Mouse (Mus musculus) limb, embryonic 10.5 days (tissue): ENCODE data around the gene Fabp6. TPM values are rescaled to one million over a fixed set of nuclear protein-coding genes. Genes with fewer than 3 reads are reported as not detected.
A peak's percentile ranks its signal among the peaks of the same experiment; 100 is the strongest.

ENCODE experiments used
- DNase-seq: peaks from one replicate; pipeline ENCODE4 v3.0.0-alpha.2; 2017; ENCODE audit warnings: low spot score
- H3K27ac ChIP-seq: fragments of 300-500 bp; sonication (generic); 2 replicates; pipeline ENCODE4 v1.5.1; 2016; ENCODE audit warnings: mild to moderate bottlenecking
- H3K27me3 ChIP-seq: fragments of 300-500 bp; sonication (generic); 2 replicates; pipeline ENCODE4 v1.6.1; 2016; ENCODE audit warnings: low read depth, mild to moderate bottlenecking; ENCODE audit not compliant: poor library complexity, severe bottlenecking
- H3K36me3 ChIP-seq: fragments of 300-500 bp; sonication (generic); 2 replicates; pipeline ENCODE4 v1.6.1; 2016; ENCODE audit warnings: mild to moderate bottlenecking, moderate library complexity
- H3K4me1 ChIP-seq: fragments of 300-500 bp; sonication (generic); 2 replicates; pipeline ENCODE4 v1.6.1; 2016
- H3K4me3 ChIP-seq: fragments of 300-500 bp; sonication (generic); 2 replicates; pipeline ENCODE4 v1.5.1; 2016; ENCODE audit warnings: mild to moderate bottlenecking, moderate library complexity
- H3K9me3 ChIP-seq: fragments of 300-500 bp; sonication (generic); replicated peaks from 2 replicates; pipeline ENCODE4 v1.6.1; 2016; ENCODE audit warnings: mild to moderate bottlenecking
- WGBS: fragments of 180-500 bp; shearing (Covaris S2); methylation state at CpG from one replicate; pipeline ENCODE4 v1.1.7; 2016; 5-methylcytosine and 5-hydroxymethylcytosine counted together
- polyA plus RNA-seq: library from polyadenylated mRNA; unstranded; fragments of >200 nt; fragmentation: Nextera tagmentation; extraction: Ambion mirVana; gene quantifications from 2 replicates; pipeline ENCODE4 v1.2.1, GENCODE M21; 2016

Fabp6 gene
- polyA plus RNA-seq: not detected in 2 replicates

DNA sequence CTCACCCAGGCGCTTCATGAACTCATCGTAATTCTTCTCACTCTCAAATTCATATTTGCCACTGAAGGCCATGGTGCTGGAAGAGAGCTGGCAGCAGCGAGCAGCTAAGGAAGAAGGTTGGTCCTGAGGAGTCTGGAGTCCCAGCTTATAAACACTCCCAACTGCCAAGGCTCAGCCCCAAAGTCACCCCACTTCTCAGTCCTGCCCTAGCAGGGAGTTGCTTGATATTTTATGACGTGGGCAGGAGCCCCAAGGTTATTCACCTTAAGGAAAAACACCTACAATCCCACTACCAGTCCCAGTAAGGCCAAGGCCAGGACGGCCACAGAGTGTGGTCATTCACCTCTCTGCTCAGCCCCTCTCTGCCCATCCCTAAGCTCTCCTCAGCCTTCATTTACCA lies at the start of gene Fabp6:
Fabp6 (minus strand) TSS at position 101 of the 400 bp plus-strand sequence.
- no peak for DNase-seq
- Histone ChIP-seq H3K4me1 (no peaks in the 10 kb centered on the region), H3K27me3 (no peaks in the 10 kb centered on the region), H3K4me3 (no peak within 1 kb of the TSS), H3K27ac (no peak within 1 kb of the TSS), H3K9me3 (no peaks in the 10 kb centered on the region), H3K36me3 (no peaks in the 10 kb centered on the region)
- 86% methylated on average over 5 of the region's 5 CpGs for WGBS

DNA sequence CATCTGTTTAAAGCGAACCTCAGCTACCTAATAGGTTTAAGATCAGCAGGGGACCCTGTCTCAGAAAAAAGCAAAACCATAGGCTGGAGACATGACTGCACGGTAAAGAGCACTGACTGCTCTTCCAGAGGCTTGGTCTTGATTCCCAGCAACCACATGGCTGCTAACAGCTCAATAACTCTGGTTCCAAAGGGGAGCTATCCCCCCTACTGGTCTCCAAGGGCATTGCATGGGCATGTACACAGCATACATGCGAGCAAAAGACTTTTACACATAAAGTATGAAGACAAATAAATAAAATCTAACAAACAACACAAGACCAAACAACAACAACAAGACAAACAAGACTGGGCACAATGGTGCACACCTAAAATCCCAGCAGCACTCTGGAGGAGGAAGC lies 43.9 kb upstream of the Fabp6 start:
- Histone ChIP-seq H3K27me3 (no peaks in the 10 kb centered on the region), H3K36me3 (no peaks in the 10 kb centered on the region)

DNA sequence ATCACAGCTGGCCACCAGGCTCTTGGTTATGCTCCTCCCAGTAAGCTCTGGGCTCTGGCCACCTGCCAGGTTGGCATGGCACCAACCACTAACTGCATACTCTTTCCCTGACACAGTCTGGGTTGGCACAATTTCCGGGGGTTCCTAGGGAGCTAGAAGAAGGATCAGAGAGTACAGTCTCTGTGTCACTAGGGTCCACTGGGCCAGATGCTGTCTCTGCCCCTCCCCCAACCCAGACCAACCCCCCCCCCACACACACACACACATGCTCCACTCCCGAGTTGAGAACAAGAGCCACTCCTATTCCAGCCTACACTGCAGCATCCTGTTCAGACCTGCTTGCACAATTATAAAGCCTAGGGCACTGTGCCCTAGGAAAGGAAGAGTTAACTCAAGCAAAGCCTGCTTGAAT lies 41.8 kb upstream of the Fabp6 start:
- H3K4me3 ChIP-seq: no peak overlapping the region
- no peak overlapping the region; the same call in 1 of the 2 replicates for H3K27ac ChIP-seq
- peaks cover 12% of the 10 kb centered on the region for H3K4me1 ChIP-seq
- no peak for DNase-seq
- no peaks in the 10 kb centered on the region for H3K36me3 ChIP-seq
- no peaks in the 10 kb centered on the region for H3K27me3 ChIP-seq
- WGBS: 48% methylated on average over 2 of the region's 2 CpGs
- no peaks in the 10 kb centered on the region for H3K9me3 ChIP-seq

More for the DNA sequence above, 43.9 kb upstream of the Fabp6 start:
- Histone ChIP-seq H3K4me3 (no peak overlapping the region), H3K27ac (no peak overlapping the region), H3K9me3 (no peaks in the 10 kb centered on the region), H3K4me1 (peaks cover 12% of the 10 kb centered on the region)
- no peak for DNase-seq
- WGBS: 94% methylated on average over 3 of the region's 3 CpGs

DNA sequence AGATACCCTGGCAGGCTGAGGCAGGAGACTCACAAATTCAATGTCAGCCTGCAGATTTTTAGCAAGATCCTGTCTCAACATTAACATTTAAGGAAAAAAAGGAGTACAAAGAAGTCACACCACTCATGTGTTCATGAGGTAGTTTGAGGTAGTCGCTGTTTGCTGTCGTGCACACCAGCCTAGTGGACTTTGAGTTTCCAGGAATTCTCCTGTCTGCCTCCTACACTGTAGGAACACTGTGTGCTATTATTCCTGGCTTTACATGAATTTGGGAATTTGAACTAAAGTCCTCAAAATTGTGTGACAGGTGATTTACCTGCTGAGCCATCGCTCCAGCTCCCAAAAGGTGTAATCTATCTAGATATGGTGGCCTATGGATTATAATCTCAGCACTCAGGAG lies 37.1 kb upstream of the Fabp6 start:
- Histone ChIP-seq H3K36me3 (no peaks in the 10 kb centered on the region), H3K27ac (no peak overlapping the region), H3K9me3 (no peaks in the 10 kb centered on the region), H3K4me1 (peaks cover 23% of the 10 kb centered on the region), H3K4me3 (no peak overlapping the region), H3K27me3 (no peaks in the 10 kb centered on the region)
- 94% methylated on average over 3 of the region's 3 CpGs for WGBS
- DNase-seq: no peak

DNA sequence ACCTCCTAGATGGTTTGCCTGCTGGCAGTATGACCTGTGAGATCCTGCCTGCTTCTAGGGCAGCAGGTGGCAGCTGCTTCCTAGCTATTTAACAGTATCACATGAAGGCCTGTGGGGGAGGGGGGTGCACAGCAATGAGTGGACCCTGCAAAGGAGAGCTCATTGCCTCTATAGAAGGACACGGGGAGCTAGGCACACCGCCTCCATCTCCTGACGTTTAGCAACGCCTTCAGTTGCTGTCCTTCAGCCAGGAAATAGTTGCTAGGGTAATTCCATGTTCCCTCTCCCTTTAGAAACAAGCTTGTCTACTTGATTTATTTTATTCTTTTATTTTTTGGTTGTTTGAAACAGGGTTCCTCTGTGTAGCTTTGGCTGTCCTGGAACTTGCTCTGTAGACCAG lies 35.4 kb upstream of the Fabp6 start:
- Histone ChIP-seq H3K4me1 (peaks cover 26% of the 10 kb centered on the region), H3K36me3 (no peaks in the 10 kb centered on the region), H3K4me3 (no peak overlapping the region), H3K9me3 (no peaks in the 10 kb centered on the region), H3K27me3 (no peaks in the 10 kb centered on the region), H3K27ac (no peak overlapping the region; the same call in 1 of the 2 replicates)
- DNase-seq: no peak
- WGBS: 82% methylated on average over 4 of the region's 4 CpGs

DNA sequence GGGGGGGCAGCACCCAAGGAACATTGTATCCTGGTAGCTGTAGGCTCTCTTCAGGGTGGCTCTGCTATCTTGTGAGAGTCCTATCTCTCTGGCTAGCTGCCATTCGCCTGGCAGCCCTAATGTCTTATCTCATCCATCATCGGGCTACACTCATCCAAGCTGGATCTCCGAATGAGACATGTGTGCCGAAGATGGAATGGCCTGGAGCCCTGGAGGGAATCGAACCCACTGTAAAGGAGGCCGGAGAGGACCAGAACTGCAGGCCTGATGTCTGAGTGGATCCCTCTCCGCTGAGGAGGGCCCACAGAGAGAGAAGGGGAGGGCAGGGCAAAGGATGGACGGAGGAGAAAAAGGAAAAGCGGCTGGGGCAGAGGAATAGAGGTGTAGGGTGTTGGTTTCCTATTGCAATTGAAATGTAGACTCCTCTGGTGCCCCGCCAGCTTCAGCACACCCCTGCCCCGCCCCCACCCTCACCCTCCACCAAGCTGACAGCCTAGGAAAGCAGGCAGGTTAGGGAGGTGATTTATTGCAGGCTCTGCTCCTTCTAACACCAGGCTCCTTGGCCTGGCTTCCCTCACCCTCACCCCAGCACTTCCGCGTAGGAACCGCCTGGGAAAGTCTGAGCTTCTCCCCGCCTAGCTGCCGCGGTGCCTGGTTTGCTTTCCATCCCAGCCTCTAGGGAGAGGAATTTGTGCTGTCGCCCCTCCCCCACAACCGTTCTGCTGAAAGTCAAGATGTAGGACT lies 32.5 kb upstream of the Fabp6 start:
- no peaks in the 10 kb centered on the region for H3K9me3 ChIP-seq
- peak; percentile 87 for DNase-seq
- H3K4me1 ChIP-seq: peaks cover 26% of the 10 kb centered on the region
- peak overlapping the region; percentile 28; the same call in 1 of the 2 replicates for H3K4me3 ChIP-seq
- peak overlapping the region; percentile 84 for H3K27ac ChIP-seq
- 12% methylated on average over 19 of the region's 19 CpGs for WGBS
- H3K27me3 ChIP-seq: no peaks in the 10 kb centered on the region
- no peaks in the 10 kb centered on the region for H3K36me3 ChIP-seq

DNA sequence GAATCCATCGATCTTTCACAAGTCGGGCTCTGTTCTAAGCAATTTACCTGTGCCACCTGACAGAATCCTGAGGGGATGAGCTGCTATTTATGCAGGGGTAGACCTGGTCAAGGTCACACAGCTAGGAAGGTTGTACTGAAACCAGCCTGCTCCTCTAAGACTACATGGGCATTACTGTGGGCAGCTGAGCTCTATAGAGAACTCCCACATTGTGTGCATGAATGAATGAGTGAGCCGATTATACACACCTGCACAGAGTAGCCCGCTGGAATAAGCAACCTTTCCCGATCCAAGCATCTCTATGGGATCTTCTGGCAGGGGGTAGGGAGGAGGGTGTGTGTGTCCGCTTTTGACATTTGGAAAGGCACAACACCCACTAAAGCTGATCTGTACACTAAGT lies 31.8 kb upstream of the Fabp6 start:
- Histone ChIP-seq H3K9me3 (no peaks in the 10 kb centered on the region), H3K36me3 (no peaks in the 10 kb centered on the region), H3K27ac (peak overlapping the region; percentile 84), H3K27me3 (no peaks in the 10 kb centered on the region), H3K4me3 (no peak overlapping the region), H3K4me1 (peaks cover 26% of the 10 kb centered on the region)
- no peak for DNase-seq
- WGBS: 81% methylated on average over 6 of the region's 6 CpGs

DNA sequence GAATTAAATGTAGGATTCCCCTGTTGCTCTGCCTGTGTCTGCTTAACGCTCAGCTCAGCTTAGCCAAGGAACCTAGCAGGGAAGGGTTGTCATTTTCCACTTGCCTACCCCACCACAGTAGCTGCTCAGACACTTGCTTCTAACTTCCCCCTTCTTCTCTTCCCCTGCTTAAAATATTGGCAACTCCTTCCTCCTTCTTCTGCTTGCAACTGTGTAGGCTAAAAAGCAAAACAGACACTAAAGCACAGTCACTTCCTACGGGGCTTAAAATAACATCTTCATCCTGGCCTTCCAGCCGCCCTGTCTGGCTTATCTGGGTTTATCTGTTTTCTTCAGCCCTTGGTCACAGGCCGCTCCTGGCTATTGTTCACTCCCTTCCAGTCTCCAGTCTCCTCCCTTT lies 31.2 kb upstream of the Fabp6 start:
- Histone ChIP-seq H3K36me3 (no peaks in the 10 kb centered on the region), H3K4me3 (no peak overlapping the region), H3K27me3 (no peaks in the 10 kb centered on the region), H3K4me1 (peaks cover 26% of the 10 kb centered on the region), H3K9me3 (no peaks in the 10 kb centered on the region), H3K27ac (peak overlapping the region; percentile 84)
- DNase-seq: no peak
- 61% methylated on average over 4 of the region's 4 CpGs for WGBS

DNA sequence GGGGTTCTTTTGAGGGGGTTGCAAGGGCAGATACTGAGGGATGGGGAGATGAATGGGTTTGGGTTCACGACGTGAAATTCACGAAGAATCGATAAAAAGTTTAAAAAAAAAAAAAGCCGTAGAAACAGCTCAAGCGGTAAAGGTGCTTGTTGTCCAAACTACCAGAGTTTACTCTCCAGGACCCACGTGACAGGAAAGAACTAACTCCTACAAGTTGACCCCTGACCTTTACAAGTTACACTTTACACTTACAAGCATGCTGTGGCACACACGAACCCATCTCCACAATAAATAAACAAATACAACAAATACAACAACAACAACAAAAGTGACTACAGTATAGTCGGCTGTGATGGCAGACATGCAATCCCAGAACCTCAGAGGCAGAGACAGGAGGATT lies 30.3 kb upstream of the Fabp6 start:
- DNase-seq: no peak
- H3K4me1 ChIP-seq: peaks cover 33% of the 10 kb centered on the region
- 85% methylated on average over 9 of the region's 9 CpGs for WGBS
- H3K27me3 ChIP-seq: no peaks in the 10 kb centered on the region
- H3K4me3 ChIP-seq: no peak overlapping the region
- H3K27ac ChIP-seq: no peak overlapping the region
- no peaks in the 10 kb centered on the region for H3K36me3 ChIP-seq
- H3K9me3 ChIP-seq: no peaks in the 10 kb centered on the region

DNA sequence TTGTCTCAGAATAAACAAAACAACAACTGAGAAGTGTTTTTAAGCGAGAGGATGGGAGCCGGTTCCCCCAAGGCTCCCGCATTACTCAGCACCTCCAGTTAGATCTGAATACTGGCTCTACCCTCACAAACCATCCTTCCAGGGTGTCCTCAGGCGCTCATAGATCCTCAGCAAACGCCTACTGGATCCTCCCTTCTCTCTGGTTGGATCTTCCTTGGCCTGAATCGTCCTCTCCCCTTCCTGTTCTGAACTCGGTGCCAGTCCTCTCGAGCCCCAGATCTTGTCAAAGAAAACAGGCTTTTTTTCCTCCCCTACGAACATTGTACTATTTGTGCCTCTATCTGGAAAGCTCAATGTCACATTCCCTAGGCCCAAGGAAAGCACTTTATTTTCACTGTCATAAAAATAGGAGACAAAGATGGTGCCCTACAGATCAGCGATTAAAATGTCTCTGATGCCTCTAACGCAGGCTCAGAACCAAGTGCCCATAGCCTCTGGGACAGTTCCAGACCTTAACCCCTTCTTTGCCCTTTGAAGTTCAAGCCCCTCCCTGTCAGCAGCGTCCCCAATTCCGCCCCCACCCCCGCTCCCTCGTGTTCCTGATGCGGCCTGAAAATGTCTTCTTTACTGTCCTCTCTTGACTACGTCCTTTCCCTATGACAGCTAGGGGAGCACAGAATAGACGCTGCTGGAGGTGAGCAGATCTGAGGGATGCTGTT lies 25.7 kb upstream of the Fabp6 start:
- peak overlapping the region; percentile 61 for H3K27ac ChIP-seq

DNA sequence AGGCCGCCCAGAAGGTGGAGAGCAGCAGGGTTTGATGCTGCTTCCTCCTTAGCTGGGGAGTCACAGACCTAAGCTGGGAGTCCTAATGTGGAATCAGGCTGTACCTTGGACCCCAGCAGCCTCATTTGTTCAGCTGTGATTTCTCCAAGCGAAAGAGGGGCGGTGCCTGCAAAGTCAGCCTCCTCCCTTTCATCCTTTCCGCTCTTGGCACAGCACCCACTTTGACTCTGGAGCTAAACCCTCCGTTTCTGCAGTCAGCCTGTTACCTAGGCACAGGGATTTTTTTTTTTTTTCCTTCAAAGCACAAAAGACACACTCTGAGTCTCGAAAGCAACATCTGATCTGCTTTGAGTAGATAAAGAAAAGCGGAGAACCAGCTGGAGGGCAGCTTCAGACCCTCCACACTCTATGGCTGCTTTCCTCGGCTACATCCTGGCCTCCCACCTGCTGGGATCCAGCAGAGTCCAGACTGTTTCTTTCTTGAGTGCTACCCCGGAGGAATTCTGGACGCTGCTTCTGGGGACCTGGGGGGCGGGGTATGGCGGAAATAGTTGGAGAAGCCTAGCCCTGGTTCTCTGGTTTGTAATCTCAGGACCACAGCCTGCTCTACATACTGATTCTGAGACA lies 25.1 kb upstream of the Fabp6 start:
- peak overlapping the region; percentile 34 for H3K4me3 ChIP-seq
- WGBS: 8% methylated on average over 12 of the region's 12 CpGs
- no peaks in the 10 kb centered on the region for H3K36me3 ChIP-seq
- DNase-seq: peak; percentile 45
- peak overlapping the region; percentile 61 for H3K27ac ChIP-seq
- no peaks in the 10 kb centered on the region for H3K9me3 ChIP-seq
- H3K27me3 ChIP-seq: no peaks in the 10 kb centered on the region
- H3K4me1 ChIP-seq: peaks cover 17% of the 10 kb centered on the region

More for the DNA sequence above, 25.7 kb upstream of the Fabp6 start:
- DNase-seq: no peak
- WGBS: 32% methylated on average over 18 of the region's 18 CpGs
- H3K9me3 ChIP-seq: no peaks in the 10 kb centered on the region
- no peaks in the 10 kb centered on the region for H3K36me3 ChIP-seq
- H3K27me3 ChIP-seq: no peaks in the 10 kb centered on the region
- H3K4me1 ChIP-seq: peaks cover 17% of the 10 kb centered on the region
- H3K4me3 ChIP-seq: peak overlapping the region; percentile 34; the same call in 1 of the 2 replicates

DNA sequence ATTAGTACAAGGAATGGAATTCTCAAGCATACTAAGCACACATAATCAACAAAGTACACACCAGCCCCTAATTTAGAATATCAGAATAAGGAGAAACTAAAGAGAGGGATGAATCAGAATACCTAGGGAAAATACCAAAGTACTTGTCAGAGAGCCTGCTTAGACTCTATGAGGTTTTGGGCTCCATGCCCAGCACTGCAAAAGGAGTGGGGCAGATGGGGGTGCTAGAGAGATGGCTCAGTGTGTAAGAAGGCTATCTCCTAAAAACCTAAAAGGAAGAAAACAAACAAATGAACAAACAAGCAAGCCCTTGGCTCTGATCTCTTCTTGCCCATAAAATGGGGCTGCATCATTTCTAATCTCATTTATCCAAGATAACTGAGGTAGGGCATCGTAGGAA lies 23.0 kb upstream of the Fabp6 start:
- 98% methylated on average over 1 of the region's 1 CpGs for WGBS
- H3K4me1 ChIP-seq: peaks cover 17% of the 10 kb centered on the region
- H3K27ac ChIP-seq: no peak overlapping the region
- no peak overlapping the region for H3K4me3 ChIP-seq
- no peaks in the 10 kb centered on the region for H3K36me3 ChIP-seq
- H3K9me3 ChIP-seq: no peaks in the 10 kb centered on the region
- H3K27me3 ChIP-seq: no peaks in the 10 kb centered on the region
- DNase-seq: no peak

DNA sequence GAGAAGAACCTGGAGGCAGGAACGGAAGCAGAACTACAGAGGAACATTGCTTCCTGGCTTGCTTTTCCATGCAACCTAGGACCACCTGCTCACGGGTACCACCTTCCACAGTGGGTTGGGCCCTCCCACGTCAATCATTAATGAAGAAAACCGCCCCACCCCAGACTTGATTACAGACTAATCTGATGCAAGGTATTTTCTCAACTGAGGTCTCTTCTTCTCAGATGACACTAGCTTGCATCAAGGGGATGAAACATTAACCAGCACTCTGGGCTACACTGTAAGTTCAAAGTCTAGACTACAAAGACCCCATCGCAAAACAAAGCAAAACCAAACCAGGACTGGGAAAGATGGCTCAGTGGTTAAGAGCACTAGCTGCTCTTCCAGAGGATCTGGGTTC lies 20.4 kb upstream of the Fabp6 start:
- no peaks in the 10 kb centered on the region for H3K27me3 ChIP-seq
- 88% methylated on average over 5 of the region's 5 CpGs for WGBS
- no peak overlapping the region for H3K4me3 ChIP-seq
- no peaks in the 10 kb centered on the region for H3K9me3 ChIP-seq
- H3K36me3 ChIP-seq: no peaks in the 10 kb centered on the region
- DNase-seq: no peak
- H3K27ac ChIP-seq: no peak overlapping the region
- peaks cover 10% of the 10 kb centered on the region for H3K4me1 ChIP-seq
